Mouse (Mus musculus) liver, adult 2 months (tissue): ENCODE measurements around the gene Scpep1.

ENCODE experiments used
- CTCF ChIP-seq: fragments of 200-500 bp; IDR thresholded peaks from 2 replicates; pipeline ENCODE4 v1.5.1; 2011; ENCODE audit warnings: low read depth, low read length, control low read depth
- POLR2A ChIP-seq: fragments of 200-500 bp; IDR thresholded peaks from 2 replicates; pipeline ENCODE4 v1.6.1; 2011; ENCODE audit warnings: low read length, control low read depth; ENCODE audit not compliant: insufficient read depth; ENCODE audit errors: extremely low read depth

GRCm38 (mm10) chr11:88993186-88993585, 37.9 kb upstream of the Scpep1 start:
- TF ChIP-seq POLR2A (no peak), CTCF (no peak)
